8 mouse cellular contexts compared by ENCODE assay signal in genomic region chr8:99421516-99421915, GRCm38 (mm10). TPM values are rescaled to one million over a fixed set of nuclear protein-coding genes. Genes with fewer than 3 reads are reported as not detected.
DNase-seq lines count a peak whose midpoint lies in the region; ATAC-seq and TF ChIP-seq lines count a peak whose summit lies in the region.
"Had no signal": no experiment of that assay in that cellular context is flagged by ENCODE, and none has a peak within 500 bp of the region (broad histone marks: within the 10 kb centered on the region; RNA-seq: fewer than 3 reads in every experiment).

No protein-coding gene starts in this region.

- TF ChIP-seq CTCF in midbrain, postnatal 0 days (IDR thresholded peaks at IDR 0.05), result peak; percentile 71

- no peak overlapping the region for H3K9ac ChIP-seq in embryonic facial prominence, embryonic 13.5 days
- no peak overlapping the region for H3K9ac ChIP-seq in midbrain, postnatal 0 days (replicated peaks; ENCODE audit: low read length, poor library complexity, severe bottlenecking)

- 23% methylated on average over 7 of the region's 7 CpGs for WGBS in embryonic facial prominence, embryonic 13.5 days
- WGBS in midbrain, postnatal 0 days, result 6% methylated on average over 7 of the region's 7 CpGs

- no peak for ATAC-seq in embryonic facial prominence, embryonic 13.5 days (ENCODE audit: insufficient number of reproducible peaks, insufficient read depth, low FRiP score, low TSS enrichment, low read depth)
- no peak for ATAC-seq in midbrain, postnatal 0 days (ENCODE audit: low FRiP score)
- ATAC-seq in megakaryocyte-erythroid progenitor cell, adult 5-6 weeks (replicated peaks; ENCODE audit: low FRiP score, low TSS enrichment, poor library complexity, severe bottlenecking), result no peak

- H3K36me3 ChIP-seq in embryonic facial prominence, embryonic 13.5 days, result no peaks in the 10 kb centered on the region
- H3K36me3 ChIP-seq in midbrain, postnatal 0 days (ENCODE audit: insufficient read depth, low read length), result no peaks in the 10 kb centered on the region

- peak; percentile 23 to 48 for DNase-seq in left cerebral cortex, postnatal 25 days (ENCODE audit: low spot score in 2 of 2)
- DNase-seq in left cerebral cortex, adult 9 months (ENCODE audit: low spot score in 2 of 2), result no peak
- DNase-seq in cerebellum, adult 18-20 months, result peak; percentile 44 to 48
- DNase-seq in midbrain, postnatal 0 days (ENCODE audit: low spot score), result peak; percentile 75
- no peak for DNase-seq in frontal cortex, postnatal 10 days (ENCODE audit: low spot score in 2 of 2)

- intact Hi-C loops in left cerebral cortex, postnatal 25 days (cut with DNase I), result loop anchor here (2.0 kb wide), 1 partner anchor 1349 kb away; no protein-coding TSS in a partner anchor

- peak overlapping the region; percentile 34 for H3K4me2 ChIP-seq in embryonic facial prominence, embryonic 13.5 days
- peak overlapping the region; percentile 45 for H3K4me2 ChIP-seq in midbrain, postnatal 0 days (ENCODE audit: low read depth, low read length, poor library complexity, severe bottlenecking)

- no peaks in the 10 kb centered on the region for H3K9me3 ChIP-seq in embryonic facial prominence, embryonic 13.5 days
- no peaks in the 10 kb centered on the region for H3K9me3 ChIP-seq in midbrain, postnatal 0 days (ENCODE audit: low read length)

- peaks cover 48% of the 10 kb centered on the region for H3K27me3 ChIP-seq in embryonic facial prominence, embryonic 13.5 days
- H3K27me3 ChIP-seq in midbrain, postnatal 0 days (ENCODE audit: insufficient read depth, low read length), result no peaks in the 10 kb centered on the region

- no peak overlapping the region for H3K27ac ChIP-seq in embryonic facial prominence, embryonic 13.5 days
- H3K27ac ChIP-seq in midbrain, postnatal 0 days (ENCODE audit: low read depth, low read length), result no peak overlapping the region

- no peak overlapping the region for H3K4me3 ChIP-seq in embryonic facial prominence, embryonic 13.5 days
- peak overlapping the region; percentile 18 for H3K4me3 ChIP-seq in midbrain, postnatal 0 days (ENCODE audit: low read depth, low read length)
- H3K4me3 ChIP-seq: myocyte had no signal

- H3K4me1 ChIP-seq in embryonic facial prominence, embryonic 13.5 days, result peaks cover 6% of the 10 kb centered on the region
- no peaks in the 10 kb centered on the region for H3K4me1 ChIP-seq in midbrain, postnatal 0 days (ENCODE audit: insufficient read depth, low read length)

RNA-seq across cellular contexts. Expression of gene Cdh8, which starts 5.2 kb away (rescaled TPM):
- 10 to 100 TPM; 49.0 to 49.7 TPM for total RNA-seq in left cerebral cortex, postnatal 25 days (2021)
- polyA plus RNA-seq in embryonic facial prominence, embryonic 13.5 days (2015; fragmentation: Nextera tagmentation; extraction: Ambion mirVana), result 4.5 and 4.7 TPM in 2 replicates
- 106 and 132 TPM in 2 replicates for total RNA-seq in midbrain, postnatal 0 days (2014; rRNA removed)
- polyA plus RNA-seq in midbrain, postnatal 0 days (2015; fragmentation: Nextera tagmentation; extraction: Ambion mirVana), result 60.5 and 67.5 TPM in 2 replicates
- total RNA-seq in megakaryocyte-erythroid progenitor cell, adult 5-6 weeks (2014; fragmentation: Nextera tagmentation), result not detected in 2 replicates
- total RNA-seq in megakaryocyte-erythroid progenitor cell, adult 5-6 weeks (2017), result not detected in 2 replicates
- polyA plus RNA-seq: myocyte had no signal

Comparison
In these comparisons a context has a peak if more than half of its experiments do, and no peak if none do; other contexts are left out.
1. DNase-seq: peak in left cerebral cortex, postnatal 25 days (2 of 2), cerebellum, adult 18-20 months (2 of 2) and midbrain, postnatal 0 days (single experiment); none in left cerebral cortex, adult 9 months (0 of 2) and frontal cortex, postnatal 10 days (0 of 2).
2. RNA of gene Cdh8, which starts 5.2 kb away (total RNA-seq): 106 to 132 TPM in midbrain, postnatal 0 days and 49.0 to 49.7 TPM in left cerebral cortex, postnatal 25 days; not detected in megakaryocyte-erythroid progenitor cell, adult 5-6 weeks; every median in the first group is over 10 times any median in the second.